Mouse (Mus musculus) CH12F3 (cell line): Measurements from ENCODE around the gene Traf3.

Experiments
- in situ Hi-C: fragments of 300-500 bp; cut with MboI; formaldehyde crosslinking; loops from 2 replicates; pipeline ENCODE4 v1.14.3; 2020; ENCODE audit warnings: low sequenced_read_pairs

Gene Traf3

DNA sequence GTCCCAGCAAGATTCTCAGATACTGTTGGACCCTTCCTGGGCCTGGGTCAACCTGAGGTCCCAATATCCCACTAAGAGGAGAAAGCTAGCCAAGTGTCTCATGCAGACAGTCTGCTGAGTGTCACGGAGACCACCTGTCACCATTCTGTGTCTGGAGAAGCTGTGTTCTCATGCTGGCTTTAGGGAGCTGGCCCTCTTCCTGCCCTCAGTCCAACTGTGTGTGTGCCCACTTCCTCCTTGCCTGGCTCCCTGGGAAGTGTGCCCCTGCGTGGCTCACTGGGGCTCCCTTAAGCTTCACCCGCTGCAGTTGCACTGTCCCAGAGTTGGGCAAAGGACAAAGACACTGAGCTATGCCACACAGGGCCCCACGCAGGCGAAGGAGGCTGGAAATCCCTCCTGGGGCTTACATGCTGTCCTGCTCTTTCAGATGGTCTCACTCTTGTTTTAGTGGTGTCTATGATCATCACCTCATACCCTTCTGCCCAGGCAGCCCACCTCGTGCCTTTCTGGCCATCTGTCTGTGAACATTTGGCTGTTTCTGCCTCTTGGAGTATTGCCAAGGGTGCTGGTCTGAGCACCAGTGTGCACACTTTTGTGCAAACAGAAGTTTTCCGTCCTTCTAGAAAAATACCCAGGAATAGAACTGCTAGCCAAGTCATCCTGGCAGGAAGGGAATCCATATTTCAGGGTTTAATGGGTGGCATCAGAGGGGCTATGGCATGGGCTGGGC lies 13.0 kb upstream of the Traf3 start:
- in situ Hi-C loops, result no loop called here

DNA sequence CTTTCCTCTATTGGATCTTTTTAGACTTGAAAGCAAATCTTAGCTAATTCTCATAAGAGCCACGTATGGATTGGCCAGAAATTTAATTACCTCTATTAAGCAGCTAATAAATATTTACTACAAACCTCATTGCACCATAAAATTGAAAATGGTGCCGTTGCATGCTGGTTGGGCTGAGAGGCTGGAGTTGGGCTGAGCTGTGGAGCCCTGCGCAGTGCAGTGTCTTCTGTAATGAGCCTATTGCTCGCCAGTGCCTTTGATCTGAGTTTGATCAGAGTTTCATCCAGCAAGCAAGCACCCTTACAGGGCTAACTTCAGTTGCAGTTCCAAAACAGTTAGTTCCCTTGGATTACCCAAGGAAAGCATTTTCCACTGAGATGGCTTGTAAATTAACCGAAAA lies 12.2 kb upstream of the Traf3 start:
- in situ Hi-C loops, result no loop called here

DNA sequence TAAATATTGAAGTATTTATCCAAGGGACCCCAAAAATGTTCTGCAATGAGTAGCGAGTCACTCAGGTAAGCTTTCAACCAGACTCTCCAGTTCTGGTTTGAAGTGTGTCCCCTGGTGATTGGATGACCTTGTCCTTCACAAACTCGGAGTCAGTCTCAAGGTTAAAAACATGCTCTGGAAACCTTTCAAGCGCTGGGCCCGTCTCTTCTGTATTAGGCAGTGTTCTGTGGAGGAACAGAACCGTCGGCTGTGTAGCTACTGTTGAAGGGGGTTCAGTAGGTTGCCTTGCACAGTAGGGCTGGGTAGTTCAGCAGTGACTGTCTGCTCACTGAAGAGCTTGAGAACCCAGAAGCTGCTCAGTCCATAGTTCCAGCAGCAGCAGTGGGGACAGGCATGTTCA lies 11.5 kb upstream of the Traf3 start:
- in situ Hi-C loops, result no loop called here

DNA sequence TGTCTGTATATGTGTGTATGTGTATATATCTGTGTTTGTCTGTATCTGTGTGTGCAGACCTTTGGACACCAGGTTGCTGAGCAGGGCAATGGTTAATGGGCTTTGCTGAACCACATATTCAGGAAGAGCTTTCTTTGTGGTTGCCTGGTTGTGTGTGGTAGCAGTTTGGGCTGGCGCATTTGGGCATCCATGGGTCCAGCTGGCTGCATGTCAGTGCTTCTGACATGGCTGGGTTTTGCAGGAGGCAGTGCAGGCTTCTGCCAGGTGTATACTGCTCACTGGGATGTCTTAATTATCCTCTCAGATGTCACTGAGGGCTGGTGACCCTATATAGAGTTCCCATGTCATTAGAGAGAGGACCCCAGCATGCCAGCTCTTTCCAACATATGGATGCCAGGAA lies 10.4 kb upstream of the Traf3 start:
- in situ Hi-C loops, result no loop called here

DNA sequence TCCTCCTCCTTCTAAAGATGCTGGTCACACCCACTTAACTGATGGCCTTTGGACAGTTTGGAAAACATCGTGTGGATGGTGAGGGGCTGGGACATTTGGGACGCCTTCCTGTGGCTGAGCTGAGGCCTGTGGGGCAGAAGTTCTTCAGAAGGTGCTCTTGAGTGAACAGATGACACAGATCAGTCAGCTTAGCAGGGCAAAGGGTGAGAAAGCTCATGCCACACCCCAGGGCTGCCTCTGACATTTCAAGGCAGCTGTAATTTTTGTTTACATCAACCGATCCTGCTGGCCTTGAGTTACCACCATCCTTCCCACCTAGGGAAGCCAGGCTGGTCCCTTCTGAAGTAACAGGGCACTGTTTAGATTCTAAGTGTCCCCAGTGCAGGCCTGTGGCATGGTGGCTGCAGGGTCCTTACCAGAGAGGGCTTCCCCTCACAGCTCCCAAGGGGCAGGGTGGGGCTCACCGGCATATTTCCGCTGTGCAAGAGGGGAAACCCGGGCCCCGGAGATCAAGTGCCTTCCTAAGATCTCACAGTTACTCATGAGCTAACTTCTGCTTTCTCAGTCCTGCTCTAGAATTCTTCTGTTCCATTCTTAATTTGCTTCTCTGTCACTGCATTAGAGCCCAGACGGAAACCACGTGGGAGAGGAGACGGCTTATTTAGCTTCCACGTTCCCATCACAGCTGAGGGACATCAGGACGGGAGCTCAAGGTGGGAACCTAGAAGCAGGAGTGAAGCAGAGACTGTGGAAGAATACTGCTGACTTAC lies 6.3 kb upstream of the Traf3 start:
- in situ Hi-C loops, result no loop called here

DNA sequence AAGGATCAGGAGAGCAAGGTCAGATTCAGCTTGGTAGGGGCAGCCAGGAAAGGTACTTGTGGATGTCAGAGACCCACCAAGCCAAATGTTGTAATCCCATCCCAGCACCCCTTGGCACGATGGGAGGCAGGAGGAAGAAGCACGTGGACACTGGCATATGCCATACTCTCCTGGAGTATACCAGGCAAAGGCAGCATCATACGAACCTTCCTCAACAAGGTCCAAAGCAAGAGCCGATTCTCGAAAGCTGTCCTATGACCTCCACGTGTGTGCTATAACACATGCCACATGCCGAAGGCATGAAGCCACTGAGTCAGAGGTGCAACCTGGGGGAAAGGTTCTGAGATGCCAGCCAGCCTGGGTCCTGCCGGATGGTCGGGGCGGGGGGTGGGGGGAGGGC lies 5.3 kb upstream of the Traf3 start:
- in situ Hi-C loops, result no loop called here

DNA sequence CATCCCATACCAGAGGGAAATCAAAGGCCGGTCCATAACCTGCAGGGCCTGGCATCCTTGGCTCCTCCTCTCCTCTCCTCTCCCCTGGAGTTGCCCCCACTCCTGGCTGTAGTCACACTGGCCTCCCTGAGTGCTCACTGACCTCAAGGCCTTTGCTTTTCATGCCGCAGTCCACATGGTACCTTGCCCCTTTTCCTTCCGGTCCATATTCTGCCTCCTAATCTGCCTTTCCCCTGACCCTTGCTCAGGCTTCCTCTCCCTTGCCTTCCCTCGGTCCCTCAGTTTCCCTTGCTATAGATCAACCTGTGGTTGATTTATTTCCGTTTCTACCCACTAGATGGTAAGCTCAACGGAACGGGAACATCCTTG lies 4.2 kb upstream of the Traf3 start:
- in situ Hi-C loops, result no loop called here

DNA sequence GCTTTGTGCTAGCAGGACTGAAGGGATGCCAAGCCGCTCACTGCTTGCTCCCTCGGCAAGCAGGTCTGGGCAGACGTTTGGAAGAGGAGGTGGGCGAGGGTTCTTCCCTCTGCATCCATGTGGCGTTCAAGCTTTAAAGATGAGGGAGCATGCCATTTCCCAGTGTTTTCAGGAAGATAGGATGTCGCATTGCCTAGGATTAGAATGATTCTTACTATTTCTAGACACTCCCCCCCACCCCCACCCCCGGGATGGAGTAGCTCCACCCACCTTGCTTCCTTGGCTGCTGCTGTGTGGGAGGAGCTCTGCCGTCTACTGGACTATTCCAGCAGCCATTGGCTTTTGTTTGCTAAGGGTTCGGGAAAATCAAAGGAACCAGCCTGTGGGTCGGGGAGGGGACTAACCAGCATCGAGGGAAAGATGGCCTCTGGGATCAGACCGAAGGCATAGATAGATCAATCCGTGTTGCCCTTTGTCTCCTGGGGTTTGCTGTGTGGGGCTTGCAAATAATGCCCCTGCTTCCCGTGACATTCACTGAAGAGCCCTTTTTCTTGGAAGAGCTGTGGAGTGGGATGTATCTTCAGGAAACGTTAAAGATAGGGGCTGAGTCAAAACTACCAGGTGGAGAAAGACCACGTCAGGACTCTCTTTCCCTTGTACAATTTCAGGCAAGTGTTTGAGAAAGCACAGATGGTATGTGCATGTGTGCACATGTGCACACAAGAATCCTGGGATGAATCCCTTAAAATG lies 3.7 kb upstream of the Traf3 start:
- in situ Hi-C loops, result no loop called here

DNA sequence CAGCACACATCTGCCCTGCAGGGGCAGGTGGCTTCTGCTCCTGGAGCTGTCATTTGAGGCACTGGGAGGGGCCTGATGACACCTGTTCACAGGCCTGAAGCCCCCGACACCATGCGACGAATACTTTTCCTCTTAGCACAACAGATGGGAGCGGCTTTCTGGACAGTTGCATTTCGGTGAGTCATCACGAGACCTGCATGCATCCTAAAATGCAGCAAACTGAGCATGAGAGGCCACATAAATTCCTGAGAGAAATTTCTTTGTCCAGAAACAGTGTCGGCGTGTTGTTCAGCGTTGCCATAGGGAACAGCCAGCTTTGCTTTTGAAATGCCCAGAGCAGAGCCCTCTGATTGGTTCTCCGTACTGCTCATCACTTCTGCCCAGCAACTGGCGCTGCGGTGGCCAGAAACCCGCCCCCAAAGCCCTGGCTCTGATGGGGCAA lies 1.8 kb upstream of the Traf3 start:
- in situ Hi-C loops, result no loop called here

DNA sequence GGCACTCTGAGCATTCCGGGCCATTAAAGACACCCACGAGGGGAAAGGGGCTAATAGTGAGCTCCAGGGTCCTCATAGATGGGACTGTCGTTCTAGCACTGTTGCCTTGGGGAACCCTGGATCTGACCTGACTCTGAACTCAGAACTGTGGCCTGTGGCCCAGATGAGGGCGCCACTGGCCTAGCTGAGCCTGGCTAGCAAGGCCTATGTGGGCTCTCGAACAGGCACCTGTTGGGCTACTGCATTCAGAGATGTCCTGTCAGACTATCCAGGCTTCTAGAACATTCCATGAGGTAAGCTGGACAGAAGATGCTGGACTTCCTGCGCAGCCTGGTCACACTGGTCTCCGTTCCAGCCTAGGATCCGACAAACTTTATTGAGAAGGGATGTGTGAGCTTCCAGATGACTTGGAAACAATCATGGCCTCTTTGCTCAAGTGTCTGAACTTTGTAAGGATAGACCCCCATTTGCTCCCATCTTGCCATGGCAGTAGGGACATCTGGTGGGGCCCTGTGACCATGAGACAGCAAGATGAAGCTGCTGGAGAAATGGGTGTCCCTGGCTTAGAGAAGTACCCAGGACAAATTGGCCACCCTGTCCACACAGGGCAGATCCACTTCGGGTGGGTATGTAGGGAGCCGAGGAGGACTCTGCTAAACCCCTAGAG lies 891 bp upstream of the Traf3 start:
- in situ Hi-C loops, result no loop called here

DNA sequence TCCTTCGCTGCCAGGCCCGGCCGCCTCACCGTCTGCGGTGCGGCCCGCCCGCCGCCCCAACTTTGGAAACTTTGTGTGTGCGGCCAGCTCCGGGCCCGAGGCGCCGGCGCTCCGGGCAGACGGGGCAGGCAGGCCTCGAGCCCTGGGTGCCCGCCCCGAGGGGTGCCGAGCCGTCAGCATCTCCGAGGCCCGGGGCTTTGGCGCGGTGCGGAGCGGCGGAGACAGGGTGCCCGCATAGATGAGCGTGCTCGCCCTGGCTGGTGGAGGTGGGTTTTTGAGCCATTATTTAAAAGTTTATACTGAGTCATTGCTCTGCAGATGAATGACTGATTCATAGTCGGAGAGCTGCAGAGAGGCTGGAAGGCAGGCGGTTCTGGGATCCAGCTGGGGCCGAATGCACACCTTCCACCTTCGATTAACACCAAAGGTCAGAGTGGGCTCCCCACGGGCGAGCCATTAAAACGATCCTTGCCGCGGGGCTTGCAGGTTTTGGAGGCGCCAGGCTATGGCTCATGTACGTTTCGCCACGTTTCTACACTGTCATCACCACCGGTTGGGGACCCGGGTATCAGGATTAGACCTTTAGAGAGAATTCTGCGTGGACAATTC lies 615 bp downstream of the Traf3 start:
- in situ Hi-C loops, result no loop called here

DNA sequence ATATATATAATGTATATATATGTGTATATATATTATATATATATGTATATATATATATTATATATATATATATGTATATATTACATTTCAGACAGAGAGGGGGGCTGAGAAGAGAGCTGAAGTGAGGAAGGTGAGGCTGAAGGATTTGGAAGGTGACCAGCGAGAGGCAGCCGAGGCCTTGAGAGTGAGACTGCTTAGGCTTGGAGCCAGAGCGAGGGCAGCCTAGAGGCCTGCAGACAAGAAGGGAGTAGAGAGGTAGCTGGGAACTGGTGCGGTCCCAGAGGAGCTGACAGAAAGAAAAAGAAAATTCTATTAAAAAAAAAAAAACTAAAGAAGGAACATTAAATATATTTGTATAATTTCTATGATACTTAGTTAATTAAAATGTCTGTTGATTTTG lies 2.7 kb downstream of the Traf3 start:
- in situ Hi-C loops, result no loop called here

DNA sequence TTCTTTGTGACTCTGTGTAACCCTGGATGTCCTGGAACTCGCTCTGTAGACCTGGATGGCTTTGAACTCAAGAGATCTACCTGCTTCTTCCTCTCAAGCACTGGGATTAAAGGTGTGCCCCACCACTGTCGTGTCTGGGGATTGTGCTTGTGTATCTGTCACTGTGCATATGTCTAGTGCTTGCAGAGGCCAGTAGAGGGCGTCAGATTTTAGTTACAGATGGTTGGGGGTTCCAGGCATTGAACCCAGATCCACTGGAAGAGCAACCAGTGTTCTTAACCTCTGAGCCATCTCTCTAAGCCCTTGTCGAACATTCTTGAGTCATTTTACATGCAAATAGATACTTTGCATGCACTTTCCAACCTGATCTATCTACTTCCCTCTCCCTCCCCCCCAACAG lies 12.6 kb downstream of the Traf3 start:
- in situ Hi-C loops, result no loop called here

DNA sequence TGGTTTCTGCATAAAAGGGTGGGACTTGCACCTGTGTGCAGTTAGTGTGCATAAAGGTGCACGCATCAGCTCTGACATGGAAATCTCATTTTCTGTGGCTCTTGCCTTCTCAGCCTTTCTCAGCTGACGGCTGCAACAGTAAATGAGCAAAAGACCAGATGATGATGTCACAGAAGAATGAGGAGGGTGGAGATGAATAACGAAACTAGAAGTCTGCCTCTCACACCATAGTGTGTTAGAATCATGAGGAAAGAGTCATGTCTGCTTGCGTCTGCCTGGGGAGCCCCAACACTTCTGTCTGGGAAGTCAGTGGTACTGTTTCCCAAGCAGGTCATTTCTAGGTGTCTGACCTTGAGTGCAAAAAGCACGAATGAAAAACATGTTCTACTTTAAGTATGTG lies 15.7 kb downstream of the Traf3 start:
- in situ Hi-C loops, result no loop called here

DNA sequence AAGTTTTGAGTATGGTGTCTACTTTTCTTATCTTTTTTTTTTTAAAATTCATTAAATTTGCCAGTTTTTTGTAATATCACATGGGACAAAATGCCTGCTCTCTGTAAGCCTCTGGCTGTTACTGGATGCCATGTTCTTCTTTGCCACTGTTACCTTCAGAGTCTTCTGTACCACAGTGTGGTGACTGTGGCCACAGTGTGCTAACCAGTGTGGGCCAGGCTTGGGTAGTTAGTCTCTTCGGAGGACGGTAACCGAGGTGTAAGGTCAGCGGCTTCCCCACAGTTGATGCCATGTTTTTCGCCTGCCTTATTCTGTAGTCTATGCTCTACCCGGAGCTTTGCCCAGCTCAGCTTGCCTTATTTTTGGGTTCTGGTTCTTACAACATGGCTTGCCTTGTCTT lies 16.2 kb downstream of the Traf3 start:
- in situ Hi-C loops, result no loop called here

DNA sequence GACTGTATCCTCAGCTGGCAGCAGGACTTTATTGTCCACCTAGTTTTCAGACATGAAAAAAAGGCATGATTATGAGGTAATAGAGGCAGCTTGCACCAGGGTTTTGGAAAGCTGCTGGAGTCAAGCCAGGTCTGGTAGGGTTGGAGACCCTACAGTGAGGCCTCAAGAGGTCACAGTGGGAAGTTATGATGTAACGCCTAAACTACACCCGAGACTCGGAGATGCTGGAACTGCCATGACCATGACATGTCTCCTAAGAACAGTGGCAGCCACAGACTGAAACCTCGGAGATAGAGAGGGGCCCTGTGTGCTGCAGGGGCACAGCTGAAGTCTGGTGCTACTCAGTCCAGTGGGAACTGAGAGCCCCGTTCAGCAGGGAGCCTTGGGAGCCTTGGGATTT lies 18.3 kb downstream of the Traf3 start, which contains the start of gene 4930595D18Rik:
4930595D18Rik (minus strand) TSS at position 16 of the 400 bp plus-strand sequence.
- in situ Hi-C loops, result no loop called here

DNA sequence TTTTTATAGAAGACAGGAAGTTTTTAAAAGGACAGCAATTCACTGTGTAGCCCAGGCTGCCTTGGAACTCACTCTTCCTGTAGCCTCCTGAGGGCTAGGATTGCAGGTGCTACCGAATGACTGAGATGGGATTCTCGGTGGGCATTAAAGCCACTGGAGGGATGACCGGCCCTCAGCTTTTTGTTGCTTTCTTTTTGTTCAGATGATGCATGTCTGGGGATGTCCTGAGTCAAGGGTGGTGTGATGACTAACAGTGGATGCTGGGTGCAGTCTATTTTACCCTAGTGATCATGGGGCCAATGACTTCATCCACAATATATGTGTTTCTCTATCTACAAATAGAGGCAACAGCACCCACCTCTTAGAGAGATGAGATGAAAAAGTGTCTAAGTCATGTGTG lies 20.8 kb downstream of the Traf3 start:
- in situ Hi-C loops, result no loop called here

DNA sequence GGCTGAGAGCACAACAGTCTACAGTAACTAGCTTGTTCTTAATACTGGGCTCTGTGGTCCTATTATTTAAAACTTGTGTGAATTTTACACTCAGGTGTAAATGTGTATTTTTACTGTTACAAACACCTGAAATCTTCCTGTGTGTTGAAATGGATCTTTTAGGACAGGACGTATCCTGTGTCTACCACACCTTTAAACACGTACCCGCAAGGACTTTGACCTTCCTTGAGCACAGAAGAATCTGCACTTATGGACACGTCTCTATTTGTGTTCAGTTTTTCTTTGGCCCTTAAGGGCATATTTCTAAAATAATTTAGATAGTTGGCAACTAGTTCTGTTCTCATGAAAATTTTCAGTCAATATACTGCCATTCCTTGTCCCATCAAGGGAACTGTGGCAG lies 22.1 kb downstream of the Traf3 start:
- in situ Hi-C loops, result no loop called here

DNA sequence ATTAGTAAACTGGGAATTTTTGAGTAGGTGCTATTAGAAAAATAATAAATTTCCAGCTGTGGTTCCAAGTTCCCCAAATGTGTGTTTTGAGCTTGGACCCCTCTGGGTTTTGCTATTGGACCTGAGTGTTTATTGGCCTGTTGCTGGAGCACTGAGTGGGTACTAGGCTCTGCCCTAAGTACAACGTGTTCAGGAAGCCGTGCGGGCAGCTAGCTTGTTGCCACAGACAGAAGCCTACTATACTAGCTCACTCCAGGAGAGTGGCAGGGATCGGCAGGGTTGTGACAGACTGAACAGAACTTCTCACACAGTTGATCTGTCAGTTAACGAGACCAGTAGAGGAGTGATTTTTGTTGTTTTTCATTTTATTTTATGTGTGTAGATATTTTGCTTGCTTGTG lies 24.2 kb downstream of the Traf3 start:
- in situ Hi-C loops, result no loop called here

DNA sequence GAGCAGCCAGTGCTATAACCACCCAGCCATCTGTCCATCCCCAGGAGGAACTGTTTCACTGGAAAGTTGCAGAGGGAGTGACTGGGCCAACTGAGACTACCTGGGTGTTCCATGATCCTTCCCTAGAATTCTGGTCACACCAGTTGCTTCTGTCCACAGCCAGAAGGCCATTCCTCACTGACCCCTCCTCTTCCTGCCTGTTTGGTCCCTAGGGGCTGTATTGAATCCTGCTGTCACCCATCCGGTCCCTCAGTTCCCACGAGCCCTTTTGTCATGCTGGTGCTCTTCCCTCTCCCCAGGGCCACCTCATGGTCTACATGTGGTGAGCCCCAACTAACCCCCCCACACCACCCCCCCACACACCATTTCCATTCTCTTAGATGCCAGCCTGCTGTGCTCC lies 24.7 kb downstream of the Traf3 start:
- in situ Hi-C loops, result no loop called here

DNA sequence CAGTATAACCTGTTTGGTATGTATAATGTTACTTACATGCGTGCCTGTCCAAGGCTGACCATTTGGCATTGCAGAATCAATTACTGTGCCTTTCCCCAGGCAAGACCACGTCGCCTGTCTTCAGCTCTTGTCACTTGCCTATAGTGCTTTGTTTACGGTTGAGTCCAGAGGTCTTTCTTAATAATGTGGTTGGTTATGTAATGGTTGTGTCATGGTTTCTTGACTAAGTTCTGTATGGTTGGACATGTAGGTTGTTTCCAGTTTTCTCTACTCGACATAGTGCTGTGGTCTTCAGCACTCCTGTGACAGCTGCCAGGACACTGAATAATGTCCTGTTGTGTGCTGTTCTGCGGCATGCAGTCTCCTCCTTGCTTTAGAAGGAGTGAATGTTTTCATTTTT lies 26.6 kb downstream of the Traf3 start:
- in situ Hi-C loops, result no loop called here
